Mouse (Mus musculus) CH12F3 (cell line): ENCODE data around the gene Bbs9.
"Not testable (repeated sequence)": the region's sequence is repeated elsewhere in the genome, so short reads cannot be mapped to it uniquely, and the experiment has no call there.

Experiments used
- in situ Hi-C: fragments of 300-500 bp; cut with MboI; formaldehyde crosslinking; loops from 2 replicates; pipeline ENCODE4 v1.14.3; 2020; ENCODE audit warnings: low sequenced_read_pairs

The Bbs9 gene

GRCm38 (mm10) chr9:22475424-22475868, at the start of gene Bbs9:
Gene Bbs9, plus strand, starts transcription at chr9:22475715.
- in situ Hi-C loops, result no loop called here

DNA sequence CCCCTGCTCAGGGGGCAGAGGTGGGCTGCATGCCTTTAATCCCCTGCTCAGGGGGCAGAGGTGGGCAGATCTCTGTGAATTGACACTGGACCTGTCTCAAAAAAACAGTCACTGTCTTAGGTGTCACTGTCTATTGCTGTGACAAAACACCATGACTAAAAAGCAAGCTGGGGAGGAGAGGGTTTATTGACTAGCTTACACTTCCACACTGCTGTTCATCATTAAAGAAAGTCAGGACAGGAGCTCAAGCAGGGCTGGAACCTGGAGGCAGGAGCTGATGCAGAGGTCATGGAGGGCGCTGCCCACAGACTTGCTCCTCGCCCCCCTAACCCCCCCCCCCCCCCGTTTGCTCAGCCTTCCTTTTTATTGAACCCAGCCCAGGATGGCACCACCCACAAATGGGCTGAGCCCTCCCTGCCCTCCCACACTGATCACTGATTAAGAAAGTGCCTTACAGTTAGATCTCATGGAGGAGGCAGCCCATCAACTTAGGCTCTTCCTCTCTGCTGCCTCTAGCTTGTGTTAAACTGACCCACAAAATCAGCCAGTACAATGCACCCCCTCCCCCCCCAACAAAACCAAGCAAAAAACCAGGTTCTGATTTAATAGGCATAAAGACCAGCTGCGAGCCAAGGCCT, 47.4 kb upstream of the Bbs9 start:
- in situ Hi-C loops, result no loop called here

DNA sequence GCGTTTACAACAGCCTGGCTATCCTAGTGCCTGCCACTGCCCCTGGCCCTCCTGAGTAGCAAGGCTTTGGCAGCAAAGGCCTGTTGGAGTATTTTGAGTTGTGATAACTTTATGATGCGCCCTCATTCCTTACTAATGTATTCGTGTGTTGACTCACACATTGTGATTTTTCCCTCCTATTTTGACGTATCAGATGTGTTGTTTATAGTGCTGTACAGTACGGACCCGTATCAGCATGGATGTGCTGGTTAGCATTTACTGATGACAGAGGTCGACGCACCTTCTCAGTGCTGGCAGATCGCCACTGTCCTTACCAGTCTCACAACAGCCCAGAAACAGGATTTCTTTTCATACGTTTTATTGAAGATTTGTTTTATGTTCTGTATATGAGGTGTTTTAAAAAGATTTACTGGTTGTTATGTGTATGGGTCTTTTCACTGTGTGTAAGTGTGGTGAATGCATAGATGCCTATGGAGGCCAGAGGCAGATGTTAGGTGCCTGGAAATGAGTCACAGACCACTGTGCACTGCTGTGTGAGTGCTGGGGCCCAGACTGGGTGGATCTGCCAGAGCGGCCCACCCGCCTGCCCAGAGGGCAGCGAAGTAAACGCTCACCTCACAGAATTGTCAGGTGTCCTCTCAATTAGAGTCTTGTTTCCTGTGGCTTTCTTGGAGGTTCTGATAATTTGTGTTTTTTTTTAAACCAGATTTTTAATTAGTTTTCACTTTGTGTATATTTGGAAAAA, 46.7 kb upstream of the Bbs9 start:
- in situ Hi-C loops, result no loop called here

GRCm38 (mm10) chr9:22429533-22430241, 45.8 kb upstream of the Bbs9 start:
- in situ Hi-C loops, result no loop called here

DNA sequence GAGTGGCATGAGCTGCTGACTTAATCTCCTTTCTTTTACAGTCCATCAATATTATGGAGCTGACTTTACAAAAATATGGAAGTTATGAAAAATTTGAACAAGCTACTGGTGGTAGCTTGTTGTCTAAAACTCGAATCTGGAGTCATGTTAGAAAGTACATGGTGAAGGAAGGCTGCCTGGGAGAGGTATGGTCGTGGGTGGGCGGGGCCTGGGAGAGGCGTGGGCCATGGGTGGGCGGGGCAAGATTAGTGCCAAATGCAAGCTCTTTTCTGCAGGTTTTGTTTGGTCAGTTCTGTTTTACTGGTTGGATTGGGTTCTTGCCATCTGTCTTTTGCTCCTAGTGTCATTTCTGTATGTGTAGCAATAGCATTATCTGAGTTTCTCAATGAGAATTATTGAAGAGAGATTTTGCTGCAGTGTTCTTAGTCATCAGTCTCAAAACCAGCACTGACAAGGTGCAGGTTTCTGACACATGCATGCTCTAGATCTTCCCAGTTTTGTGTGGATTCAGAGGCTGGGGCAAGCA, 45.1 kb upstream of the Bbs9 start:
- in situ Hi-C loops, result no loop called here

DNA sequence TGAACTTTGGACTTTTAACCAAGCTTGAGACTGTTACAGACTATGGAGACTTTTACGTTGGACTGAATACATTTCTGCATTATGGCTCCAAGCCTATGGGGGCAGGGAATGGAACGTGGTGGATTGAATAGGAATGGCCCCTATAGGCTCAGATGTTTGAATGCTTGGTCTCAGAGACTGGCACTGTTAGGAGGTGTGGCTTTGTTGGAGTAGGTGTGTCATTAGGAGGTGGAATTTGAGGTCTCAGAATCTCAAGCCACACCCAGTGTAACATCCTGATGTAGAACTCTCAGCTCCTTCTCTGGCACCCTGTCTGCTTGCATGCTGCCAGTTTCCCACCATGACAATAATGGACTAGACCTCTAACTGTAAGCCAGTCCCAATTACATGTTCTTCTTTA, 42.3 kb upstream of the Bbs9 start:
- in situ Hi-C loops, result no loop called here

GRCm38 (mm10) chr9:22434101-22434500, 41.4 kb upstream of the Bbs9 start:
- in situ Hi-C loops, result no loop called here

- in situ Hi-C loops, result no loop called here
These were observed 36.7 kb upstream of the Bbs9 start for GRCm38 (mm10) chr9:22438826-22439225.

DNA sequence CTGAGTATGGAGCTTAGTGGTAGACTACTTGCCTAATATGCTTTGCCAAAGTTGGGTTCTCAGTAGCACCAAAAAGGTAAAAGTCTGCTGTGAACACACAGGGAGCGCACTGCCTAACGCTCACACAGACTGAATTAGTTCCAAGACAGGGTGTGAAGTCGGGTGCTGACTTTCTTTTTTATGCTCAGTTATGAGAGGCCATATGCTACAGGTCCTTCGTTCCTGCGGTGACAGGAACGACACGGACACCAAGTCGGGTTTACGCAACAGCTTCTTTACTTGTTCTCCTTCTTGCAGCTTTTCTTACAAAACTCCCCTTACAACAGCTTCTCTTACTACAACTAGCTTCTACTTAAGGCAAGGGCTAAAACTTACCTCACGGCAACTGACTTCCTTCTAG, 32.4 kb upstream of the Bbs9 start:
- in situ Hi-C loops, result no loop called here

GRCm38 (mm10) chr9:22445123-22445522, 30.4 kb upstream of the Bbs9 start:
- in situ Hi-C loops, result no loop called here

DNA sequence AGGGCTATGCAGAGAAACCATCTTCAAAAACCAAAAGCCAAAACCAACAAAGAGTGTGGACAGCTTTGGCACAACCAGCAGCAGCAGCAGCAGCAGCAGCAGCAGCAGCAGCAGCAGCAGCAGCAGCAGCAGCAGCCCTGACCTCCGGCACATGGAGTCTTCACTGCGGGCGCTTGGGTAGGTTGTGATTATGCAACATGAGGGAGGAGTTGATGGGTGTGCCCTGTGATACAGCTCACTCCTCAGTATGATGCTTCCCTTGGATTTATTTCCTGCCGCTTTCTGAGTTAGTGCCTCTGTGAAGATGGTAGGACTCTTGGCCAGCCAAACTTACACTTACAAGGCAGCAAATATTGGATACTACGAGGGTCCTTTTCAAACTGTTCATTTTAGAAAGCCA, 28.3 kb upstream of the Bbs9 start:
- in situ Hi-C loops, result no loop called here

GRCm38 (mm10) chr9:22448420-22448819, 27.1 kb upstream of the Bbs9 start:
- in situ Hi-C loops, result no loop called here

DNA sequence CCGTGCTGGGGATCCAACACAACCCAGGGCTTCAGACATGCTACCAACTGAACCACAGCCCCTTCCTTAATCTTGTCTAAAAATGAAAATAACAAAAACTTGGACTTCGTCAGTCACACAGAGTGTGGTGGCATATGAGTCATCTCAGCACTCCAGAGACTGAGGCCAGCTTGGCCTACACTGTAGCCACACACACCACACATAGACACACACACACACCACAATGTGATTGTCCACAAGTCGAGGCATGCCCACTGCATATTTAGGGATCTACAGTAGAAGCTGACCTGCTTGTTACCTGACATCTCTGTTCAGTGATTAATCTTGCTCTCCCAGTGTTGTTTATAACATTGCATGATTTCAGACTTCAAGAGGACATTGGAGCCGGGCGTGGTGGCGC, 26.3 kb upstream of the Bbs9 start:
- in situ Hi-C loops, result no loop called here

- in situ Hi-C loops, result no loop called here
These were observed 22.8 kb upstream of the Bbs9 start for GRCm38 (mm10) chr9:22452697-22453096.

DNA sequence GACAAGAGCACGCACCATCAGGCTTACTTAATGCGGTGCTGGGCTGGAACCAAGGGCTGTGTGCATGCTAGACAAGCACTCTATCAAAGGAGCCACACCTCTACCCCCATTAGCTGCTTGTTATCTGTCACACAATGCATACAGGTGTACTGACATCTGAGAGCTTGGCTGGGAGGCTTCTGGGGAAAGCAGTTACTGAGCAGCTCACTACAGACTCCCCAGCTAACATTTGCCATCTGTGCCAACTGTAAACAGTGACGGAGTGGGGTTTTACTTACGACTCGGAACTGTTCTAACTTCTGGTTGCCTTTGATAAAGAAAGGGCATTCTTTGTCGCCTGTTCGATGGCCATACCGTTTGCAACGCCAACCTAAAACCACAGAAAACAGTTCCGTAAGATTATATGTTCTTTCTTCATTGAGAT, 22.0 kb upstream of the Bbs9 start:
- in situ Hi-C loops, result no loop called here

DNA sequence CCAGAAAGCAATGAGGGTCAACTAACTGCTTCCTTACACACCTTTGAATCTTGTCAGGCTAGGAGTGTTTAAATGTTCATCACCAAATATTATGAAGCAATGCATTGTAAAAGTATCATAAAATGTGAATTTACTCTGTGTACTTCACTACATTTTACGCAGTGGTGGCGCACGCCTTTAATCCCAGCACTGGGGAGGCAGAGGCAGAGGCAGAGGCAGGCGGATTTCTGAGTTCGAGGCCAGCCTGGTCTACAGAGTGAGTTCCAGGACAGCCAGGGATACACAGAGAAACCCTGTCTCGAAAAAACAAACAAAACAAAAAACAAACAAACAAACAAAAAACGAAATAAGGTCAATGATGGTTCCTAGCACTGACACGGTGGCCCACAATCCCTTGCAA, 21.5 kb upstream of the Bbs9 start, which contains the start of gene Gm17545:
TSS of gene Gm17545 (plus strand) at position 301 of the 400 bp plus-strand sequence.
- in situ Hi-C loops, result not testable (repeated sequence)

- in situ Hi-C loops, result no loop called here
These were observed 20.5 kb upstream of the Bbs9 start for GRCm38 (mm10) chr9:22455041-22455440.

GRCm38 (mm10) chr9:22457142-22457835, 18.2 kb upstream of the Bbs9 start:
- in situ Hi-C loops, result no loop called here

DNA sequence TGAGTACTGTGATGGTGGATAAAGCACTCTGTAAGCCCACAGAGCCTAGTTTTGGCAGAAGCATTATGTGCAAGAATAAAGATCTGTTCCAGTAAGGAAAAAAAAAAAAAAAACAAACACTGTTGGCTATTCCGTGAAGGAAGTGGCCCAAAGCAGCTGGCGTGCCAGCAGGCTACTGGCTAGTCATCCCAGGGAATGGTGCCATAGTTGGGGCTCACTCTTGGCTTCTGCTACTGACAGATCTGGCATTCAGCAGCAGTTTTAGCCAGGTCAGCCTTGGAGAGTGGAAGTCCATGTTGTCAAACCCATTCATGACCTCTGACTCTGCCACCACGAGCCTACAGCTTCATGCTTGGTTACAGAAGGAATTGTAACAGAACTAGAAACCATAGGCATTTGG, 13.6 kb upstream of the Bbs9 start:
- in situ Hi-C loops, result no loop called here

- in situ Hi-C loops, result no loop called here
These were observed 9.3 kb upstream of the Bbs9 start for GRCm38 (mm10) chr9:22466212-22466611.
